Mouse (Mus musculus) heart, embryonic 13.5 days (tissue): ENCODE measurements at regions not wholly inside any gene's neighbourhood (a gene's known extent, or its start where the extent isn't known, plus 50 kb on each side); places are given as distances from the start of the nearest gene placed in this dataset.

ENCODE experiments used
- ATAC-seq: fragments of 200-750 bp; cut with Nextera tagmentation; 2 replicates; pipeline ENCODE4 v1.8.0; 2017; ENCODE audit warnings: moderate TSS enrichment; ENCODE audit not compliant: insufficient number of reproducible peaks, low FRiP score, low TSS enrichment; ENCODE audit errors: extremely low read depth
- H3K27ac ChIP-seq: fragments of 300-500 bp; sonication (generic); replicated peaks from 2 replicates; pipeline ENCODE4 v1.5.1; 2015; ENCODE audit warnings: moderate library complexity, mild to moderate bottlenecking, inconsistent platforms
- H3K27me3 ChIP-seq: fragments of 300-500 bp; sonication (generic); replicated peaks from 2 replicates; pipeline ENCODE4 v1.6.1; 2015; ENCODE audit warnings: mild to moderate bottlenecking, inconsistent platforms
- H3K36me3 ChIP-seq: fragments of 300-500 bp; sonication (generic); 2 replicates; pipeline ENCODE4 v1.6.1; 2015; ENCODE audit warnings: mild to moderate bottlenecking, inconsistent platforms
- H3K4me1 ChIP-seq: fragments of 300-500 bp; sonication (generic); 2 replicates; pipeline ENCODE4 v1.6.1; 2015; ENCODE audit warnings: inconsistent platforms
- H3K4me2 ChIP-seq: fragments of 300-500 bp; sonication (generic); 2 replicates; pipeline ENCODE4 v1.6.1; 2015; ENCODE audit warnings: inconsistent platforms, mild to moderate bottlenecking, moderate library complexity
- H3K4me3 ChIP-seq: fragments of 300-500 bp; sonication (generic); 2 replicates; pipeline ENCODE4 v1.5.1; 2015; ENCODE audit warnings: moderate library complexity, mild to moderate bottlenecking, inconsistent platforms
- H3K9ac ChIP-seq: fragments of 300-500 bp; sonication (generic); 2 replicates; pipeline ENCODE4 v1.6.1; 2015; ENCODE audit warnings: inconsistent platforms, mild to moderate bottlenecking, moderate library complexity
- H3K9me3 ChIP-seq: fragments of 300-500 bp; sonication (generic); 2 replicates; pipeline ENCODE4 v1.6.1; 2016; ENCODE audit warnings: inconsistent platforms
- WGBS: fragments of 180-500 bp; shearing (Covaris S2); methylation state at CpG from one replicate; pipeline ENCODE4 v1.1.7; 2015; ENCODE audit warnings: mixed read lengths; 5-methylcytosine and 5-hydroxymethylcytosine counted together

GRCm38 (mm10) chr9:120657786-120658185 lies 86.5 kb downstream of the Rpl14 start:
- ATAC-seq, result no peak
- Histone ChIP-seq H3K36me3 (no peaks in the 10 kb centered on the region), H3K9me3 (no peaks in the 10 kb centered on the region), H3K4me3 (no peak overlapping the region), H3K4me1 (peaks cover 12% of the 10 kb centered on the region; the same call in 1 of the 2 replicates), H3K9ac (no peak overlapping the region), H3K4me2 (no peak overlapping the region), H3K27me3 (peaks cover 30% of the 10 kb centered on the region), H3K27ac (0 out of 2 replicates have a peak overlapping the region, but pooled peaks have one; percentile 21)

GRCm38 (mm10) chr9:120658576-120658975 lies 87.3 kb downstream of the Rpl14 start:
- Histone ChIP-seq H3K27me3 (peaks cover 22% of the 10 kb centered on the region), H3K4me2 (no peak overlapping the region), H3K27ac (no peak overlapping the region), H3K4me3 (no peak overlapping the region), H3K9ac (no peak overlapping the region), H3K4me1 (peaks cover 12% of the 10 kb centered on the region; the same call in 1 of the 2 replicates), H3K36me3 (no peaks in the 10 kb centered on the region), H3K9me3 (no peaks in the 10 kb centered on the region)
- peak; percentile 51; the same call in 1 of the 2 replicates for ATAC-seq
- 58% methylated on average over 2 of the region's 2 CpGs for WGBS

- Histone ChIP-seq H3K4me1 (peaks cover 12% of the 10 kb centered on the region; the same call in 1 of the 2 replicates), H3K27ac (no peak overlapping the region), H3K9ac (no peak overlapping the region), H3K4me3 (no peak overlapping the region), H3K4me2 (no peak overlapping the region), H3K36me3 (no peaks in the 10 kb centered on the region), H3K27me3 (0 out of 2 replicates have a peak, but pooled peaks cover 12% of the 10 kb centered on the region), H3K9me3 (no peaks in the 10 kb centered on the region)
- 63% methylated on average over 5 of the region's 5 CpGs for WGBS
- no peak for ATAC-seq
These were observed 90.0 kb downstream of the Rpl14 start for GRCm38 (mm10) chr9:120661226-120661625.

GRCm38 (mm10) chr9:120661641-120662227 lies 90.5 kb downstream of the Rpl14 start:
- WGBS, result 86% methylated on average over 7 of the region's 7 CpGs
- no peak for ATAC-seq
- H3K4me2 ChIP-seq, result no peak overlapping the region

GRCm38 (mm10) chr9:120663181-120663580 lies 91.9 kb downstream of the Rpl14 start:
- ATAC-seq, result no peak
- no peaks in the 10 kb centered on the region for H3K36me3 ChIP-seq
- WGBS, result 50% methylated on average over 6 of the region's 6 CpGs
- H3K4me3 ChIP-seq, result no peak overlapping the region
- no peak overlapping the region for H3K27ac ChIP-seq
- 0 out of 2 replicates have a peak, but pooled peaks cover 6% of the 10 kb centered on the region for H3K27me3 ChIP-seq
- no peak overlapping the region for H3K9ac ChIP-seq
- no peak overlapping the region for H3K4me2 ChIP-seq
- H3K4me1 ChIP-seq, result 0 out of 2 replicates have a peak, but pooled peaks cover 2% of the 10 kb centered on the region
- no peaks in the 10 kb centered on the region for H3K9me3 ChIP-seq

More at GRCm38 (mm10) chr9:120661641-120662227, 90.5 kb downstream of the Rpl14 start:
- Histone ChIP-seq H3K4me3 (no peak overlapping the region), H3K36me3 (no peaks in the 10 kb centered on the region), H3K27me3 (0 out of 2 replicates have a peak, but pooled peaks cover 7% of the 10 kb centered on the region), H3K27ac (no peak overlapping the region), H3K4me1 (peaks cover 12% of the 10 kb centered on the region; the same call in 1 of the 2 replicates), H3K9me3 (no peaks in the 10 kb centered on the region), H3K9ac (no peak overlapping the region)

GRCm38 (mm10) chr9:120664086-120664485 lies 92.8 kb downstream of the Rpl14 start:
- Histone ChIP-seq H3K27ac (no peak overlapping the region), H3K9ac (no peak overlapping the region), H3K9me3 (no peaks in the 10 kb centered on the region), H3K36me3 (no peaks in the 10 kb centered on the region), H3K4me3 (no peak overlapping the region), H3K4me2 (no peak overlapping the region), H3K27me3 (0 out of 2 replicates have a peak, but pooled peaks cover 6% of the 10 kb centered on the region), H3K4me1 (no peaks in the 10 kb centered on the region)
- ATAC-seq, result no peak
- 86% methylated on average over 10 of the region's 10 CpGs for WGBS

- Histone ChIP-seq H3K4me1 (peaks cover 16% of the 10 kb centered on the region), H3K27me3 (peaks cover 39% of the 10 kb centered on the region), H3K9ac (no peak overlapping the region), H3K4me3 (no peak overlapping the region), H3K36me3 (no peaks in the 10 kb centered on the region), H3K27ac (no peak overlapping the region), H3K9me3 (no peaks in the 10 kb centered on the region), H3K4me2 (no peak overlapping the region)
- 29% methylated on average over 6 of the region's 6 CpGs for WGBS
- no peak for ATAC-seq
These were observed 101.2 kb downstream of the Rpl14 start for GRCm38 (mm10) chr9:120672452-120672851.

GRCm38 (mm10) chr9:120674855-120675254 lies 103.6 kb downstream of the Rpl14 start:
- Histone ChIP-seq H3K9me3 (no peaks in the 10 kb centered on the region), H3K4me2 (peak overlapping the region; percentile 80), H3K27me3 (peaks cover 45% of the 10 kb centered on the region), H3K27ac (no peak overlapping the region), H3K9ac (peak overlapping the region; percentile 53), H3K4me1 (peaks cover 20% of the 10 kb centered on the region), H3K36me3 (no peaks in the 10 kb centered on the region), H3K4me3 (peak overlapping the region; percentile 50)
- ATAC-seq, result no peak
- 7% methylated on average over 11 of the region's 11 CpGs for WGBS

GRCm38 (mm10) chr9:120675371-120676150 lies 104.3 kb downstream of the Rpl14 start:
- Histone ChIP-seq H3K4me3 (peak overlapping the region; percentile 50), H3K27ac (no peak overlapping the region)
- no peak for ATAC-seq

GRCm38 (mm10) chr9:120676301-120676700 lies 105.1 kb downstream of the Rpl14 start:
- peaks cover 21% of the 10 kb centered on the region for H3K4me1 ChIP-seq
- no peak for ATAC-seq
- 25% methylated on average over 9 of the region's 9 CpGs for WGBS
- H3K36me3 ChIP-seq, result no peaks in the 10 kb centered on the region
- no peak overlapping the region for H3K9ac ChIP-seq
- H3K4me2 ChIP-seq, result peak overlapping the region; percentile 80
- H3K27me3 ChIP-seq, result peaks cover 45% of the 10 kb centered on the region
- H3K4me3 ChIP-seq, result peak overlapping the region; percentile 50; the same call in 1 of the 2 replicates
- no peaks in the 10 kb centered on the region for H3K9me3 ChIP-seq
- no peak overlapping the region for H3K27ac ChIP-seq

More at GRCm38 (mm10) chr9:120675371-120676150, 104.3 kb downstream of the Rpl14 start:
- Histone ChIP-seq H3K4me1 (peaks cover 21% of the 10 kb centered on the region), H3K4me2 (peak overlapping the region; percentile 80), H3K36me3 (no peaks in the 10 kb centered on the region), H3K9ac (peak overlapping the region; percentile 75), H3K27me3 (peaks cover 45% of the 10 kb centered on the region), H3K9me3 (no peaks in the 10 kb centered on the region)
- WGBS, result 2% methylated on average over 18 of the region's 18 CpGs

GRCm38 (mm10) chr9:120676771-120677170 lies 105.5 kb downstream of the Rpl14 start:
- no peak overlapping the region for H3K27ac ChIP-seq
- H3K36me3 ChIP-seq, result no peaks in the 10 kb centered on the region
- peaks cover 42% of the 10 kb centered on the region for H3K27me3 ChIP-seq
- peaks cover 21% of the 10 kb centered on the region for H3K4me1 ChIP-seq
- H3K4me3 ChIP-seq, result no peak overlapping the region
- ATAC-seq, result no peak
- 42% methylated on average over 8 of the region's 8 CpGs for WGBS
- no peak overlapping the region for H3K9ac ChIP-seq
- H3K9me3 ChIP-seq, result no peaks in the 10 kb centered on the region
- no peak overlapping the region for H3K4me2 ChIP-seq
